Comparison of ENCODE assay signal across 8 mouse cellular contexts in the genomic region with DNA sequence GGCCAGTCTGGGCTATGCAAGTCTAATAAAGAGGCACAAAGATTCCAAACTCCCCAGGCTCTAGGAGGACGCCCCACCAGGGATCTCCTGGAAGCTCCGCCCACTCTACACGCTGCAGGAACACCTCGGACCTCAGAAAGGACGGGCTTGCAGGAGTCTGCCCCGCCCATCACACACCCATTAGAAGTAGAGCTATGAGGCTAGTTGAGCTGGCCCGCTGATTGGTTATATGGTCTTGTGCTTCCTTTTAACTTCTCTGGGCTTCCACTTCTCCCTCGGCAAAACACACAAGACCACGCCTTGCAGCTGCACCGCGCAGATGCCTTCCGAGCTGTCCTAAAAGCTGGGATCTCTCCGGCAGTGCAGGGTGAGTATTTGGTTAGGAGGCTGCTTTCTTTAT. TPM values are rescaled to one million over a fixed set of nuclear protein-coding genes. Genes with fewer than 3 reads are reported as not detected.
A peak's percentile ranks its signal among the peaks of the same experiment; 100 is the strongest.
DNase-seq lines count a peak whose midpoint lies in the region; ATAC-seq and TF ChIP-seq lines count a peak whose summit lies in the region.

No protein-coding gene starts in this region.

- peak; percentile 77 for DNase-seq in CH12.LX (ENCODE audit: extremely low read depth)
- DNase-seq in T-cell, adult 2 months (ENCODE audit: low spot score): peak; percentile 81
- DNase-seq in heart, postnatal 0 days (ENCODE audit: low spot score): peak; percentile 50
- DNase-seq in kidney, postnatal 10 days: peak; percentile 70
- DNase-seq in lung, postnatal 36 days: peak; percentile 89
- peak; percentile 15 to 28 for DNase-seq in spleen, postnatal 14 days (ENCODE audit: low spot score in 2 of 2)
- DNase-seq in cerebellum, postnatal 36 days: no peak

- H3K27ac ChIP-seq in CH12.LX (ENCODE audit: insufficient read depth, low read depth): no peak overlapping the region
- H3K27ac ChIP-seq in heart, postnatal 0 days (ENCODE audit: low read depth): no peak overlapping the region

- no peak overlapping the region for H3K9ac ChIP-seq in CH12.LX (ENCODE audit: insufficient read depth, low read depth)
- 0 out of 2 replicates have a peak overlapping the region, but pooled peaks have one; percentile 10 for H3K9ac ChIP-seq in heart, postnatal 0 days (replicated peaks; ENCODE audit: low read depth, low read length)

- TF ChIP-seq POLR2A in CH12.LX (IDR thresholded peaks at IDR 0.05; ENCODE audit: low read depth, low read length): peak; percentile 71

- dilution Hi-C loops in CH12.LX (cut with MboI; ENCODE audit: extremely low pct_ligation_motif_present, extremely low pct_unique_long_range_greater_than_20kb, low sequenced_read_pairs): no loop called here

- H3K36me3 ChIP-seq in CH12.LX (replicated peaks in 1 of 2; ENCODE audit: control insufficient read depth in 1 of 2, insufficient read depth in 1 of 2, low read length in 1 of 2): no peaks in the 10 kb centered on the region
- no peaks in the 10 kb centered on the region for H3K36me3 ChIP-seq in heart, postnatal 0 days (replicated peaks; ENCODE audit: control insufficient read depth, insufficient read depth, low read length)

- H3K4me1 ChIP-seq in CH12.LX (ENCODE audit: control insufficient read depth in 1 of 2, insufficient read depth in 2 of 2): peaks cover 22 to 63% of the 10 kb centered on the region in 2 experiments
- peaks cover 8% of the 10 kb centered on the region; the same call in 1 of the 2 replicates for H3K4me1 ChIP-seq in heart, postnatal 0 days (ENCODE audit: control insufficient read depth, insufficient read depth)

- no peak for TF ChIP-seq EP300 in CH12.LX (IDR thresholded peaks at IDR 0.05; ENCODE audit: low read length)
- TF ChIP-seq EP300 in heart, postnatal 0 days (IDR thresholded peaks at IDR 0.05; ENCODE audit: low read depth): no peak

- H3K79me2 ChIP-seq in CH12.LX (replicated peaks; ENCODE audit: control insufficient read depth, extremely low read depth, insufficient read depth, poor library complexity, severe bottlenecking): no peaks in the 10 kb centered on the region

- ATAC-seq in erythroblast, adult 5-6 weeks (replicated peaks; ENCODE audit: low FRiP score, poor library complexity, severe bottlenecking): 0 out of 2 replicates have a peak, but pooled peaks have one; percentile 43
- ATAC-seq in heart, postnatal 0 days (ENCODE audit: insufficient read depth, low read depth): peak; percentile 73

- no peak for TF ChIP-seq CTCF in CH12.LX (conservative IDR thresholded peaks at IDR 0.05 in 1 of 2, IDR thresholded peaks at IDR 0.05 in 1 of 2; ENCODE audit: low read depth in 2 of 2, low read length in 2 of 2)
- no peak for TF ChIP-seq CTCF in heart, postnatal 0 days (IDR thresholded peaks at IDR 0.05; ENCODE audit: low read depth)

- H3K4me3 ChIP-seq in CH12.LX (replicated peaks in 1 of 3; ENCODE audit: low read depth in 2 of 3, low read length in 2 of 3, poor library complexity in 1 of 3): peak overlapping the region; percentile 32 to 47 (median 40)
- peak overlapping the region; percentile 37 for H3K4me3 ChIP-seq in heart, postnatal 0 days (ENCODE audit: low read depth, low read length)

- peak overlapping the region; percentile 85 for H3K4me2 ChIP-seq in CH12.LX (ENCODE audit: insufficient read depth, low read depth, poor library complexity, severe bottlenecking)
- peak overlapping the region; percentile 59 for H3K4me2 ChIP-seq in heart, postnatal 0 days (ENCODE audit: low read depth, low read length)

- in situ Hi-C loops in CH12.LX (cut with MboI; ENCODE audit: low pct_ligation_motif_present, low pct_unique_long_range_greater_than_20kb, low sequenced_read_pairs): loop anchor here (5.0 kb wide), 2 partner anchors 41 to 219 kb away; a partner anchor contains a TSS

- no peak for TF ChIP-seq RAD21 in CH12.LX (IDR thresholded peaks at IDR 0.05; ENCODE audit: low read depth, low read length)

- no peaks in the 10 kb centered on the region for H3K27me3 ChIP-seq in CH12.LX (replicated peaks)
- H3K27me3 ChIP-seq in heart, postnatal 0 days (ENCODE audit: control insufficient read depth, insufficient read depth, low read length): peaks cover 23% of the 10 kb centered on the region

- H3K9me3 ChIP-seq in CH12.LX (replicated peaks; ENCODE audit: low read length): no peaks in the 10 kb centered on the region
- no peaks in the 10 kb centered on the region for H3K9me3 ChIP-seq in heart, postnatal 0 days (replicated peaks; ENCODE audit: control insufficient read depth, low read length)

- 6% methylated on average over 13 of the region's 13 CpGs for WGBS in heart, postnatal 0 days

TF ChIP-seq in CH12.LX, 34 proteins besides CTCF, POLR2A, EP300 and RAD21:
- TF ChIP-seq CHD1 (IDR thresholded peaks at IDR 0.05; ENCODE audit: low read depth, low read length) (no peak), USF2 (conservative IDR thresholded peaks at IDR 0.05; ENCODE audit: low read depth, low read length) (no peak), NRF1 (IDR thresholded peaks at IDR 0.05; ENCODE audit: low read depth, low read length) (peak; percentile 61), MAX (IDR thresholded peaks at IDR 0.05; ENCODE audit: low read length) (peak; percentile 52; the same call in 1 of the 2 replicates), IRF4 (IDR thresholded peaks at IDR 0.05; ENCODE audit: low read depth, low read length) (no peak), MEF2A (IDR thresholded peaks at IDR 0.05; ENCODE audit: borderline replicate concordance, low read depth, low read length) (no peak), NELFE (IDR thresholded peaks at IDR 0.05; ENCODE audit: low read depth, low read length) (no peak), ELF1 (IDR thresholded peaks at IDR 0.05; ENCODE audit: low read depth, low read length) (peak; percentile 13; the same call in 1 of the 2 replicates), TCF12 (IDR thresholded peaks at IDR 0.05; ENCODE audit: low read depth, low read length) (peak; percentile 51; the same call in 1 of the 2 replicates), TBP (conservative IDR thresholded peaks at IDR 0.05; ENCODE audit: low read depth, low read length) (0 out of 2 replicates have a peak, but pooled peaks have one; percentile 53)

RNA-seq across cellular contexts. Expression of a gene that starts 43.0 kb away (rescaled TPM):
- total RNA-seq in CH12.LX (2012; rRNA removed) (16.7 and 17.2 TPM in 2 replicates), CH12.LX (2014; rRNA removed) (6.1 and 6.9 TPM in 2 replicates)
- polyA plus RNA-seq in CH12.LX (2012; ENCODE audit: insufficient read length, low read depth): 12.2 and 12.8 TPM in 2 replicates
- total RNA-seq in erythroblast, adult 5-6 weeks (2015; ENCODE audit: low replicate concordance): 5.6 and 6.9 TPM in 2 replicates
- total RNA-seq in erythroblast, adult 5-6 weeks (2017; ENCODE audit: low replicate concordance): 6.3 and 9.5 TPM in 2 replicates
- 24.2 and 24.4 TPM in 2 replicates for total RNA-seq in heart, postnatal 0 days (2014; rRNA removed; ENCODE audit: low replicate concordance)
- polyA plus RNA-seq in heart, postnatal 0 days (2015; fragmentation: Nextera tagmentation; extraction: Ambion mirVana): 6.2 and 6.8 TPM in 2 replicates

Comparison
In these comparisons a context has a peak if more than half of its experiments do, and no peak if none do; other contexts are left out.
1. DNase-seq: peak in CH12.LX (single experiment), T-cell, adult 2 months (single experiment), heart, postnatal 0 days (single experiment), kidney, postnatal 10 days (single experiment), lung, postnatal 36 days (single experiment) and spleen, postnatal 14 days (2 of 2); none in cerebellum, postnatal 36 days (0 of 2).